Mouse (Mus musculus): ENCODE data around the gene Retsat.

GRCm38 (mm10) chr6:72571826-72572225 lies 26.4 kb upstream of the Retsat start:
- TF ChIP-seq CTCF (IDR thresholded peaks at IDR 0.05; ENCODE audit: low read depth, low read length) (no peak), POLR2A (IDR thresholded peaks at IDR 0.05; ENCODE audit: extremely low read depth, insufficient read depth, low read length) (no peak)
